Mouse (Mus musculus) hindbrain, embryonic 14.5 days (tissue): ENCODE results near the gene Dpp8. TPM values are rescaled to one million over a fixed set of nuclear protein-coding genes. Genes with fewer than 3 reads are reported as not detected.
A peak's percentile ranks its signal among the peaks of the same experiment; 100 is the strongest.
"Not testable (repeated sequence)": the region's sequence is repeated elsewhere in the genome, so short reads cannot be mapped to it uniquely, and the experiment has no call there.

Experiments
- ATAC-seq: fragments of 200-750 bp; cut with Nextera tagmentation; 2 replicates; pipeline ENCODE4 v1.8.0; 2017; ENCODE audit warnings: moderate number of reproducible peaks, mild to moderate bottlenecking, moderate TSS enrichment, moderate library complexity; ENCODE audit not compliant: low FRiP score
- DNase-seq: peaks from one replicate; pipeline ENCODE4 v3.0.0-alpha.2; 2015; ENCODE audit warnings: low spot score
- H3K27ac ChIP-seq: fragments of 300-500 bp; sonication (generic); 2 replicates; pipeline ENCODE4 v1.5.1; 2014; ENCODE audit warnings: mild to moderate bottlenecking, moderate library complexity
- H3K27me3 ChIP-seq: fragments of 300-500 bp; sonication (generic); 2 replicates; pipeline ENCODE4 v1.6.1; 2014; ENCODE audit warnings: mild to moderate bottlenecking, low read length, mixed read lengths; ENCODE audit not compliant: control insufficient read depth, insufficient read depth
- H3K36me3 ChIP-seq: fragments of 300-500 bp; sonication (generic); replicated peaks from 2 replicates; pipeline ENCODE4 v1.6.1; 2014; ENCODE audit not compliant: control insufficient read depth, insufficient read depth
- H3K4me1 ChIP-seq: fragments of 300-500 bp; sonication (generic); replicated peaks from 2 replicates; pipeline ENCODE4 v1.6.1; 2014; ENCODE audit warnings: antibody characterized with exemption, low read length, mixed read lengths; ENCODE audit not compliant: control insufficient read depth, insufficient read depth
- H3K4me2 ChIP-seq: fragments of 300-500 bp; sonication (generic); replicated peaks from 2 replicates; pipeline ENCODE4 v1.6.1; 2014; ENCODE audit warnings: mild to moderate bottlenecking, moderate library complexity
- H3K4me3 ChIP-seq: fragments of 300-500 bp; sonication (generic); replicated peaks from 2 replicates; pipeline ENCODE4 v1.5.1; 2014; ENCODE audit warnings: mild to moderate bottlenecking, low read length
- H3K9ac ChIP-seq: fragments of 300-500 bp; sonication (generic); 2 replicates; pipeline ENCODE4 v1.6.1; 2014
- H3K9me3 ChIP-seq: fragments of 300-500 bp; sonication (generic); 2 replicates; pipeline ENCODE4 v1.6.1; 2016; ENCODE audit warnings: low read length; ENCODE audit not compliant: control insufficient read depth
- WGBS: fragments of 180-500 bp; shearing (Covaris S2); extraction: QIAGEN DNeasy Blood & Tissue Kit; methylation state at CpG from one replicate; pipeline ENCODE4 v1.1.7; 2014; 5-methylcytosine and 5-hydroxymethylcytosine counted together
- polyA plus RNA-seq: library from polyadenylated mRNA; unstranded; fragments of >200 nt; fragmentation: Nextera tagmentation; extraction: Ambion mirVana; gene quantifications from 2 replicates; pipeline ENCODE4 v1.2.1, GENCODE M21; 2014

Dpp8 gene
- polyA plus RNA-seq, result 33.9 and 39.5 TPM in 2 replicates

GRCm38 (mm10) chr9:65032269-65033108 lies at the start of gene Dpp8:
Dpp8 (plus strand) TSS chr9:65032414.
- Histone ChIP-seq H3K27me3 (no peaks in the 10 kb centered on the region), H3K4me2 (peak within 1 kb of the TSS; percentile 93), H3K9me3 (no peaks in the 10 kb centered on the region), H3K36me3 (peaks cover 15% of the 10 kb centered on the region), H3K4me1 (peaks cover 8% of the 10 kb centered on the region), H3K27ac (peak within 1 kb of the TSS; percentile 86), H3K9ac (peak within 1 kb of the TSS; percentile 98), H3K4me3 (peak within 1 kb of the TSS; percentile 98)
- peak; percentile 96 for DNase-seq
- peak; percentile 93 for ATAC-seq
- WGBS, result under 1% methylated on average over 84 of the region's 85 CpGs

GRCm38 (mm10) chr9:64985037-64985794 lies 47.0 kb upstream of the Dpp8 start:
- 81% methylated on average over 8 of the region's 8 CpGs for WGBS
- Histone ChIP-seq H3K4me1 (no peaks in the 10 kb centered on the region), H3K4me2 (no peak overlapping the region), H3K27ac (no peak overlapping the region), H3K9me3 (no peaks in the 10 kb centered on the region), H3K4me3 (no peak overlapping the region), H3K36me3 (peaks cover 99% of the 10 kb centered on the region), H3K9ac (no peak overlapping the region), H3K27me3 (no peaks in the 10 kb centered on the region)
- no peak for ATAC-seq
- no peak for DNase-seq

- no peak for DNase-seq
- Histone ChIP-seq H3K4me2 (no peak overlapping the region), H3K4me1 (no peaks in the 10 kb centered on the region), H3K9me3 (no peaks in the 10 kb centered on the region), H3K9ac (no peak overlapping the region), H3K4me3 (no peak overlapping the region), H3K36me3 (peaks cover 99% of the 10 kb centered on the region), H3K27me3 (no peaks in the 10 kb centered on the region), H3K27ac (no peak overlapping the region)
- no peak for ATAC-seq
- WGBS, result 85% methylated on average over 9 of the region's 9 CpGs
Measured at GRCm38 (mm10) chr9:64985807-64986206, 46.4 kb upstream of the Dpp8 start.

GRCm38 (mm10) chr9:64987651-64988050 lies 44.6 kb upstream of the Dpp8 start:
- H3K27me3 ChIP-seq, result no peaks in the 10 kb centered on the region
- WGBS, result 93% methylated on average over 2 of the region's 2 CpGs
- no peak overlapping the region for H3K4me2 ChIP-seq
- no peak overlapping the region for H3K27ac ChIP-seq
- no peaks in the 10 kb centered on the region for H3K4me1 ChIP-seq
- no peak overlapping the region for H3K4me3 ChIP-seq
- H3K9me3 ChIP-seq, result no peaks in the 10 kb centered on the region
- no peak overlapping the region for H3K9ac ChIP-seq
- ATAC-seq, result no peak
- peaks cover 99% of the 10 kb centered on the region for H3K36me3 ChIP-seq
- no peak for DNase-seq

GRCm38 (mm10) chr9:64988443-64988842 lies 43.8 kb upstream of the Dpp8 start:
- no peaks in the 10 kb centered on the region for H3K4me1 ChIP-seq
- DNase-seq, result no peak
- WGBS, result 94% methylated on average over 6 of the region's 6 CpGs
- H3K27ac ChIP-seq, result no peak overlapping the region
- H3K9ac ChIP-seq, result no peak overlapping the region
- no peak for ATAC-seq
- no peak overlapping the region for H3K4me2 ChIP-seq
- peaks cover 100% of the 10 kb centered on the region for H3K36me3 ChIP-seq
- no peak overlapping the region for H3K4me3 ChIP-seq
- H3K27me3 ChIP-seq, result no peaks in the 10 kb centered on the region
- no peaks in the 10 kb centered on the region for H3K9me3 ChIP-seq

GRCm38 (mm10) chr9:64990291-64990690 lies 41.9 kb upstream of the Dpp8 start:
- Histone ChIP-seq H3K27me3 (no peaks in the 10 kb centered on the region), H3K36me3 (peaks cover 99% of the 10 kb centered on the region), H3K9me3 (no peaks in the 10 kb centered on the region), H3K9ac (no peak overlapping the region), H3K4me1 (no peaks in the 10 kb centered on the region), H3K4me2 (no peak overlapping the region), H3K4me3 (no peak overlapping the region), H3K27ac (no peak overlapping the region)
- DNase-seq, result no peak
- no peak for ATAC-seq
- 92% methylated on average over 7 of the region's 7 CpGs for WGBS

GRCm38 (mm10) chr9:64995464-64995863 lies 36.8 kb upstream of the Dpp8 start:
- not testable (repeated sequence) for H3K27me3 ChIP-seq, H3K4me2 ChIP-seq, H3K4me1 ChIP-seq, H3K27ac ChIP-seq, H3K9ac ChIP-seq, ATAC-seq, H3K9me3 ChIP-seq, H3K4me3 ChIP-seq, DNase-seq
- 92% methylated on average over 1 of the region's 1 CpGs for WGBS
- peaks cover 96% of the 10 kb centered on the region for H3K36me3 ChIP-seq

GRCm38 (mm10) chr9:65001481-65001880 lies 30.7 kb upstream of the Dpp8 start:
- H3K4me1 ChIP-seq, result no peaks in the 10 kb centered on the region
- H3K36me3 ChIP-seq, result peaks cover 88% of the 10 kb centered on the region
- no peak for DNase-seq

GRCm38 (mm10) chr9:65005737-65006136 lies 26.5 kb upstream of the Dpp8 start:
- Histone ChIP-seq H3K4me2 (no peak overlapping the region), H3K36me3 (peaks cover 72% of the 10 kb centered on the region), H3K9ac (no peak overlapping the region), H3K4me1 (no peaks in the 10 kb centered on the region), H3K9me3 (no peaks in the 10 kb centered on the region), H3K27me3 (no peaks in the 10 kb centered on the region), H3K4me3 (no peak overlapping the region), H3K27ac (no peak overlapping the region)
- WGBS, result 92% methylated on average over 8 of the region's 8 CpGs
- ATAC-seq (no peak), DNase-seq (no peak)

More at GRCm38 (mm10) chr9:65001481-65001880, 30.7 kb upstream of the Dpp8 start:
- no peak for ATAC-seq
- H3K4me2 ChIP-seq, result no peak overlapping the region
- no peak overlapping the region for H3K9ac ChIP-seq
- H3K4me3 ChIP-seq, result no peak overlapping the region
- 60% methylated on average over 4 of the region's 4 CpGs for WGBS
- no peaks in the 10 kb centered on the region for H3K27me3 ChIP-seq
- H3K9me3 ChIP-seq, result no peaks in the 10 kb centered on the region
- H3K27ac ChIP-seq, result no peak overlapping the region
